Mouse (Mus musculus) lung, embryonic 16.5 days (tissue): ENCODE results near the gene Ldlrap1. TPM values are rescaled to one million over a fixed set of nuclear protein-coding genes. Genes with fewer than 3 reads are reported as not detected.

Experiments
- ATAC-seq: fragments of 200-750 bp; cut with Nextera tagmentation; 2 replicates; pipeline ENCODE4 v1.8.0; 2017; ENCODE audit warnings: low read depth, mild to moderate bottlenecking, moderate library complexity
- H3K27ac ChIP-seq: fragments of 300-500 bp; sonication (generic); 2 replicates; pipeline ENCODE4 v1.5.1; 2014; ENCODE audit warnings: mild to moderate bottlenecking, control low read depth, low read length
- H3K27me3 ChIP-seq: fragments of 300-500 bp; sonication (generic); 2 replicates; pipeline ENCODE4 v1.6.1; 2014; ENCODE audit warnings: low read depth, low read length, mixed read lengths; ENCODE audit not compliant: control insufficient read depth, insufficient read depth
- H3K36me3 ChIP-seq: fragments of 300-500 bp; sonication (generic); 2 replicates; pipeline ENCODE4 v1.6.1; 2014; ENCODE audit warnings: low read length; ENCODE audit not compliant: control insufficient read depth, insufficient read depth
- H3K4me1 ChIP-seq: fragments of 300-500 bp; sonication (generic); replicated peaks from 2 replicates; pipeline ENCODE4 v1.6.1; 2014; ENCODE audit warnings: low read length, mixed read lengths; ENCODE audit not compliant: control insufficient read depth, insufficient read depth
- H3K4me2 ChIP-seq: fragments of 300-500 bp; sonication (generic); 2 replicates; pipeline ENCODE4 v1.6.1; 2014; ENCODE audit warnings: low read depth, low read length, control low read depth
- H3K4me3 ChIP-seq: fragments of 300-500 bp; sonication (generic); 2 replicates; pipeline ENCODE4 v1.5.1; 2014; ENCODE audit warnings: mild to moderate bottlenecking, low read length, control low read depth
- H3K9ac ChIP-seq: fragments of 300-500 bp; sonication (generic); 2 replicates; pipeline ENCODE4 v1.6.1; 2014; ENCODE audit warnings: low read length, control low read depth
- H3K9me3 ChIP-seq: fragments of 300-500 bp; sonication (generic); 2 replicates; pipeline ENCODE4 v1.6.1; 2016; ENCODE audit warnings: low read length; ENCODE audit not compliant: control insufficient read depth
- WGBS: fragments of 180-500 bp; shearing (Covaris S2); extraction: QIAGEN DNeasy Blood & Tissue Kit; methylation state at CpG from one replicate; pipeline ENCODE4 v1.1.7; 2014; 5-methylcytosine and 5-hydroxymethylcytosine counted together
- polyA plus RNA-seq: library from polyadenylated mRNA; unstranded; fragments of >200 nt; fragmentation: Nextera tagmentation; extraction: Ambion mirVana; gene quantifications from 2 replicates; pipeline ENCODE4 v1.2.1, GENCODE M21; 2015

The Ldlrap1 gene
- polyA plus RNA-seq, 1 experiment from 2014 or later: 25.2 TPM

DNA sequence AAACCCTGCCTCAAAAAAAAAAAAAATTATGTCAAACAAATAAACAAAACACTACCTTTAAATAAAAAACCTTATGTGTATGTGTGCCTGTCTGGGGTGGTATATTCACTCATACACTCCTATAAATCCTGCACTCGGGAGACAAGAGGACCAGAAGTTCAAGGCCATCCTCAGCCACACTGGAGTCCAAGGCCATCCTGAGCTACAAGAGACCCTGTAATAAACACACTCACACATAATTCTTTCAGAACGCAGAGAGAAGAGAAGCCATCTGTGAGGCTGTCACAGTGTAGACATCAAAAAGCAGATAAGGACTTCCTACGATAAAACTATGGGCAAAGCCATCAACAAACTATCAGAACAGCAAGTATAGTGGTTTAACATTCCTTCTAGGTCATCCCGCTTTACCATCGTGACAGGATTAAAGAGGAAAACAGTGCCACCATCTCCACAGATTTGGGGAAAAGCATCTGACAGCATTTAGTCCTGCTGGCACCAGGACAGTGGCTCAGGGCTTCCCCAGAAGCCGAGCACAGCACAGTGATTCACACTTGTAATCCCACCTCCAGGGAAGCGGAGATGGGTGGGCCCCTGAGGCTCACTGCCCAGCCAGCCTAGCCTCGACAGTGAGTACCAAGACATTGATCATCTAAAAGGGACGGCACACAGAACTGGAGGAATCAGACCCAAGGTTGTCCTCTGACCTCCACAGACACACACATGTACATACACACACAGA is 74.5 kb downstream of the Ldlrap1 start:
- no peak overlapping the region for H3K27ac ChIP-seq
- no peak overlapping the region for H3K9ac ChIP-seq
- 0 out of 2 replicates have a peak, but pooled peaks cover 2% of the 10 kb centered on the region for H3K9me3 ChIP-seq
- H3K27me3 ChIP-seq: no peaks in the 10 kb centered on the region
- no peak overlapping the region for H3K4me2 ChIP-seq
- H3K4me3 ChIP-seq: no peak overlapping the region
- no peaks in the 10 kb centered on the region; the same call in 1 of the 2 replicates for H3K36me3 ChIP-seq
- H3K4me1 ChIP-seq: no peaks in the 10 kb centered on the region
- ATAC-seq: no peak
- WGBS: 66% methylated on average over 9 of the region's 9 CpGs

DNA sequence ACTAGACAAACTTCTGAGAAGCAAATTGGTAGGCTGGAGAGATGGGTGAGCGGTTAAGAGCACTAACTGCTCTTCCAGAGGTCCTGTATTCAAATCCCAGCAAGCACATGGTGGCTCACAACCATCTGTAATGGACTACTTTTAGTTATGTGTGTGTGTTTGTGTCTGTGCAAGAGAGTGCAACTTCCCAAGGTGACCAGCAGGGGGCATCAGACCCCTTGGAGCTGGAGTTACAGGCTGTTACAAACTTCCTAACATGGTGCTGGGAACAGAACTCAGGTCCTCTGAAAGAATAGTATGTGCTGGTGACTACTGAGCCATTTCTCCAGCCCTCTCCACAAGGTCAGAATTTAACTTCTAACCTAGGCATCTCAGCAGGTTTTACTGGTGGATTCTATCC is 75.4 kb downstream of the Ldlrap1 start:
- no peak overlapping the region for H3K4me2 ChIP-seq
- no peak overlapping the region for H3K27ac ChIP-seq
- H3K9ac ChIP-seq: no peak overlapping the region
- 95% methylated on average over 1 of the region's 1 CpGs for WGBS
- no peaks in the 10 kb centered on the region for H3K4me1 ChIP-seq
- no peaks in the 10 kb centered on the region for H3K27me3 ChIP-seq
- no peak for ATAC-seq
- no peaks in the 10 kb centered on the region; the same call in 1 of the 2 replicates for H3K36me3 ChIP-seq
- H3K9me3 ChIP-seq: 0 out of 2 replicates have a peak, but pooled peaks cover 2% of the 10 kb centered on the region
- no peak overlapping the region for H3K4me3 ChIP-seq

Other genes with a start within 250 kb of the Ldlrap1 start
- 110 and 111 TPM in 2 replicates for gene Mtfr1l, start 232.6 kb downstream of the Ldlrap1 start, polyA plus RNA-seq
- gene Selenon, start 215.9 kb downstream of the Ldlrap1 start, polyA plus RNA-seq: 9.7 and 10.4 TPM in 2 replicates
- 1.9 and 2.1 TPM in 2 replicates for gene Man1c1, start 63.7 kb downstream of the Ldlrap1 start, polyA plus RNA-seq
- 35.9 and 36.3 TPM in 2 replicates for gene Maco1, start 85.3 kb upstream of the Ldlrap1 start, polyA plus RNA-seq
- gene Rhd, start 96.5 kb upstream of the Ldlrap1 start, polyA plus RNA-seq: 2.0 and 6.2 TPM in 2 replicates
- 188 and 193 TPM in 2 replicates for gene Tmem50a, start 147.0 kb upstream of the Ldlrap1 start, polyA plus RNA-seq
- gene Rsrp1, start 155.6 kb upstream of the Ldlrap1 start, polyA plus RNA-seq: 454 and 489 TPM in 2 replicates
- gene Syf2, start 162.9 kb upstream of the Ldlrap1 start, polyA plus RNA-seq: 82.0 and 87.7 TPM in 2 replicates